Mouse (Mus musculus) skeletal muscle tissue, adult 2 months (tissue): ENCODE measurements around the gene Mn1.

Source experiments
- DNase-seq: peaks from one replicate; pipeline ENCODE4 v3.0.0-alpha.2; 2012; ENCODE audit warnings: low read depth, low spot score

Gene Mn1

DNA sequence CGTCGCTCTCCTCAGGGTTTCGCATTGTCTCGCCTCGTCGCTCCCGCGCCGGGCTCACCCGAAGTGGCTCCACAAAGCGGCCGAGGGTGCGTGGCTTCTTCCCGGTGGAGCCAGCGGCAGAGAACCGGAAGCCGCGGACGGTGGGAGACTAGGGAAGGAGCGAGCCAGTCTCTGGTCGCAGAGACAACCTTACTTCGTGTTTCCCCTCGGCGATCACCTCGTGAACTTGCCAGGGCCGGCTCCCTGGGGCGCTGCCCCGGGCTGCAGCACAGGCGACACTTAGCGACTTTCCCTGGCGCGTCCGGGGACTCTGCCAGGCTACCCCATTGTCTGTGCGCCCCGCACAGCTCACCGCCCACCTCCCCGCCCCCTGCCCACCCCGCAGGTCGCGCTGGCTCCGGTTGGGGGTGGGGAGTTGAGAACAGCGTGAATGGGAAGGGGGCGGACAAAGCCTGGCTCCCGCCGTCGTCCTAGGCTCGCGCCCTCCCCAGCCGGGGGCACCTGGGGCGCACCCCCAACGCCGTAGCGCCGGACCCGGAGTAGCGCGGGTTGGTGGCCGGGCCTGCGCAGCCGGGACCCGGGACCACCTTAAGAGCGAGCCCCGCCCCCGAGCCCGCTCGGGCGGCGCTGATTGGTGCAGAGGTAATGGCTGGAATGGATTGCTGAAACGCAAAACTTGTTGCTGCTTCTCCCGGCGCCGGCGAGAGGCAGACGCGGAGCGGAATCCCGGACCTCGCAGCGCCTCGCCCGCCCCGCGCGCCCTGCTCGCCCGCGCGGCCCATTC is at the start of gene Mn1:
TSS of gene Mn1 (plus strand) at position 772 of the 784 bp plus-strand sequence.
- DNase-seq: peak; percentile 93

DNA sequence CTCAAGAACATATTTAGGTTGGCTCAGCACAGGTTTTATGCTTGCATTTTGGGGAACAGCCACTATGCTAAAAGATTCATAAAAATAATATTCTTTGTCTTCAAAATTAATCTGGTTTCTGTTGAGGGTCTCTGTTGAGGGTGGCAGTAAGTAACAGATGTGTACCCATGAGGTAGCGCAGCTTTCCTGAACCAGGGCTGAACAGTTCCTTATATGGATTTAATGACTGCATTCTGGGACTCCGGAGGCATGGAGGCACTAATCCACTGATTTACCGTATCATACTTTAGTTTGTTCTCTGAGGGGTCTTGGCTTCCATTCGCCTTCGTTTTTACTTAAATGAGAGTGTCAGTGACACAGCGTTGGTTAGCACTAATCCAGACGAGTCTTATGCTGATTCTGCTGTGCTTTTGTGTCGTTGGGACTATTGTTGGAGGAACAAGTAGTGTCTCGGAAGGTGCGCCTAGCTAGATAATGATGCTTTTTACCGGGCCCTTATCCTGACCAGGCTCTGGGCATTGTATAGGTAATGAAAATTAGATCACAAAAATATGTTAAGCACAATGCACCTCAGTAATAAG is 49.1 kb upstream of the Mn1 start:
- no peak for DNase-seq

DNA sequence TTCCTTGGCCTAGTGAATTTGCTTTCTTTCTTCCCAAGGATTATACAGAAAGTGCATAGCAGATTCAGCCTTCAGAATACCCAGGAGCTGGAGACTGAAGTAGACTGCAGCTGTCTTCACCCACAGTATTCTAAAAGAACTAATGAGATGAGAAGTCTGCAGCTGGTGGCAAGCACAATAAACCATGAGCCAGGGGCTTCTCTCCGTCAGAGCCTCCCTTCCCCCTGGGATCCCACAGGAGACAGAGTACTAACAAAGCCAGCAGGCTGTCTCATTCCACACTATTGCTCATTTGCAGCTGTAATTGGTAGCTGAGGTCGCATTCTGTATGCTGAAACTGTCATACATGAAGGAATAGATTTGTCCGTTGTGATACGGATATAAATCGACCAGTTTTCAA is 48.6 kb upstream of the Mn1 start:
- no peak for DNase-seq

DNA sequence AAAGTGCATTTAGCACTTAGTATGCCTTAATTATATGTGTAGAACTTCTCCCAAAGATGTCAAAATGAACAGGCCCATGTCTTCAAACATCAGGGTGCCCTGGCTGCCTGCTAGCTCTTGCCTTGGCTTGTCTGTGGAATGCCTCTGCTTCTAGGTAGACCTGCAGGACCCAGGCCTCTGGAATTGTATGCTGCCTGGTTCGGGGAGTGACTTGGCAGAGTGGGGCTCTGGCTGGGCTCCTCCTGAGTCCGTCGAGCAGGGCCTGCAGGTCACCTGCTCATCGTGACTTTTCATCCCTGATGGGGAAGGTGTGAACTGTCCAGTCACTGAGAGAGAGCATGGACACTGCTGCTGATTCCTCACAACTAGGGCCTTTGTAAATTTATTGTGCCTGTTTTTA is 41.5 kb upstream of the Mn1 start:
- DNase-seq: no peak

DNA sequence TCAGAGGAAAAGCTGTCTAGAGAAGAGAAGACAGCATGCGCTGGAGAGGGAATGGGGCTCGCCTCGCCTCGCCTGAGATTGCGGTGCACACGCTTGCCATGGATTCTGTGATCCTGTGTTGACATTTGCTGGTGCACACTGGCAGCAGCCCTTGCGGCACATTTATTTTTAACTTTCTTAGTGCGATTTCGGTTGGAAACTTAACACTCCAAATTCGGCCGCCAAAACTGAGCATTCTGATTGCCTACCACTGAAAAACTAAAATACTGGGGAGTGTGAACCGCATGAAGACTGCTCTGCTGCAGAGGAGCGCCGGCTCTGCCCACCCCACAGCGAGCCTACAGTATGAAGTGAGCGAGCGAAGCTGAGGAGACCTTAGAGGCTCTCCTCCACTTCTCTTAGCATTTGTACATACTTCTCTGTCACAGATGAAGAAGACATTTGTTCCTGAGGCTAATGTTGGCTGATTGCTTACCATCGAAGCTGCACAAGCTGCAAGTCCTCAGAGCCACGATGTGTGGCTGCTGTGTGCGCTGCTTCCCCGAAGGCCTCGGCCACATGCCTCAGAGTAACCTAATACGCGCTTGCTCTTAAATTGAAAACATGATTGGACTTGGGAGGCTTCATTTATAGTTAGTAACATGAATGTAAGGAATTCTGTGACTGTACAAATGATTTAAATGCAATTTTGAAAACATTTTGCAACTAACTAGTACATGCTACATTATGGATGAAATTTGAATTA is 40.7 kb upstream of the Mn1 start:
- DNase-seq: no peak

DNA sequence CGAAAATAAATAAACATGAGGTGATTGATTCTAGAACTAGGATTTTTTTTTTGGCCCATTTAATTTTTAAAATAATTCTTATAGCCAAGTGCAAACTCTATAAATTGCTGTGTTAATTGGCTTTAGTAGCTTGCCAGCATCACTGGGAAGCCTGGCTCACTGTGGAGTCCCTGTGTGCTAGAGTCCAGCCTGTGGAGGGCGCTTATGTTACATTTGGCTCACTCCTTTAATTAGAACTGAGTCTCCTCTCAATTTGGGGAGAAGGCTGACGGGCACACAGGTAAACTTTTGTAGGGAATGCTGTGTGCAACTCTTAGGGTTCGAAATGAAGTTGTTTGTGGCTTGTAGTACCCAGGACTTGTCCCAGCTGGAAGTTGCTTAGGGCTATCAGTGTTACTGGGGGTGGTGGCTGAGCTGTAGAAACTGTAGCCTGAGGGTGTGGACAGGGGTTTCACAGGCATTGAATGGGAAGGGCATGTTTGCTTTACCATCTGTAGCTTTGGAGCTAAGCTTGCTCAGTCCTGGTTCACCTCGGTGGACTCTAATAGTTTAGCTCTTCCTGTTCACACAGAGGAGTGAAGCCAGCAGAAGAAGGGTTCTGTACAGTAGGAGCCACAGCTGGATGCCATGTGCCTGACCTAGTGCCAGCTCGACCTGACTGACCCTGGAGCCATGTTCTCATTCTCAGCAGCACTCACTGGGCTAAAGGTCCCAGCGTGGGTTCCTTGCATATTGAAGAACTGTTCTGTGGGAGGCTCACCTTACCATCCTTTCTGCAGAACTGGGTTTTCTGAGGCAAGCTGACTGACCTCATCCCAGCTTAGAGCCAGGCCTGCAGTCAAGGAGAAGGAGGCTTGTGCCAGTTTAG is 38.8 kb upstream of the Mn1 start:
- peak; percentile 57 for DNase-seq

DNA sequence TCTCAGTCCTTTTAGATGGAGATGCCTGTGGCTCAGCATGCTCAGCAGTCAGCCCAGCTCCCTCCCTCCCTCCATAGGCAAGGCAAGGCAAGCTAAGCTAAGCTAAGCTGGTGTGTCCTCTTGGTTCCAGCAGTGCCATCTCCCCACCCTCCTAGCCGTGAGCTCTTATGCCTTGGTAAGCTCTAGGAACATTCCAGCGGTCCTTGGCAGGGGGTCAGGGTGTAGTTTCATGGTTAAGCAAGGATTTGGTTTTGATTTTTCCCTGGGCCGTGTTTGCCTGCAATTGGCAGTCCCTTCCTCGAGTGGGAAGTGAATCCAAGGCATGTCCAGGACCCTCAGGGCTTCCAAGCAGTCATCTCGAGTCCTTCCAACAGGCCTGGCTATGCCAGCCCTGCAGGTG is 33.8 kb upstream of the Mn1 start:
- DNase-seq: no peak

DNA sequence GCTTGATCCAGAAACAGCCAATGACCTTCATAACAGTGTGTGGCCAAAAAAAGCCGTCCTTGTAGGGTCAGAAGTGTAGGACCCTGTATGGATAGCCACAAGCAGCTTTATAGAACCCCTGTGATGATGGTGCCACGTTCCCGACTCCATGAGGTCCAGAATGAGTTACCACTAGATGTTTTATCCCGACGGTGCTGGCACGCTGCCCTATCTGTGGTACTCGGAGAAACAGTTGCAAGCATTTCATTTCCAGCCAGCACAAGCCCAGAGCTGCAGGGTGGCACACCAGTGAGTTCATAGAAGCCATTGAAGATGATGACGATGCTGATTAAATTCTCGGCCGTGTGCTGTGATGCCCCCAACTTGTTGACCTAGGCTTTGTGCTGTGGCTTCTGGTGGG is 26.3 kb upstream of the Mn1 start:
- no peak for DNase-seq

DNA sequence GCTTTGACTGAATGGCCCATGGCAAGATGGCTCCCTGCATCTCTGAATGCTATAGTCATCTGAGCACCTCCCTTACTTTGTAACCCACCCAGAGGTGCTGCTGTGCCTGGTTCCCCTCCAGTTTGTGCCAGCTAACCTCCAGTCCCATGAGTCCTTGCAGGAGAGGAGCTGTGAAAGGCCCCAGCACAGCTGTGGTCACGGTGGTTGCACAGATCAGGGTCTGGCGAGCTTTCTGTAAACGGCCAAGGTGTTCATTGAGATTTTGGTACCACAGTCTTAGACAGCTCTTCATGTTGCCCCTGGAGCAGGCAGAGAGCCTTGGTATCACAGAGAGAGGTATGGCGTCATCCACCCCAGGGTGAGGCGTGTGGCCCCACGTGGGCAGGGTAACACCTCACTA is 25.7 kb upstream of the Mn1 start:
- DNase-seq: no peak

DNA sequence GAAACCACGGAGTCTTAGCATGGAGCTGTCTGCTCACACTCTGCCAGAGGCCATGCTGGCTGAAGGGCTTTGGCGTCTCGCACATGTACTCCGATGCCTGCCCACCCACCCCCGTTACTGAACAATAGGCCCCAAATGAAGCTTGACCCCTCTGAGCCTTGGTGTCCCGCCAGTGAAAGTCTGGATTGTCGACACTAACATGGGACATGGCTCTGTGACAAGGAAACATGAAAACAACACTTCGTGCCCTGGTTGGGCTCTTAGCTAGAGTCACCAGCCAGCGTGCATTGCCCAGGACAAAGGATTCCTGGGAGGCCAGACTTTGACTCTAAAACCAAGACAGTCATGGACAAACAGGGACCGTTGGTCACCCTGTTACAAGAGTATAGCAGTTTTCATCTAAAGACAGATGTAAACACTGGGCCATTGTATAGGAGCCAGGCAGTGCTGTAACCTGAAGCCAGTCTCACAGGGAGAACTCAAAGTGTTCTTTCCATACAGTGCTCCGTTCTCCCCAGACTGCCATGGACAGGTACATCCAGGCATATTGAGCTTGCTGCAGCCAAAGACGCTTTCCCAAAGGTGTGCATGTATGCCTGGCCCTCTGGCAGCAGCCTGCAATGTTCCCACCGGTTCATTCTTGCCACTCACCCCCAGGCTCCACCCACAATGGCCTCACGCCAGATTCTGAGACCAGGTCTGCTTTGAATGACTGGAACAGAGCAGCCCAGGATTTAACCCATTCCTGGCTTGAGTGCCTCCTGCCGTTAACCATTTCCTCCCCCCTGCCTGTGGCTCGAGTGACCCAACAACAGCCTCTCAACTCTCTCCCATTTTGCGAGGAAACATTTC is 23.6 kb upstream of the Mn1 start:
- DNase-seq: no peak

DNA sequence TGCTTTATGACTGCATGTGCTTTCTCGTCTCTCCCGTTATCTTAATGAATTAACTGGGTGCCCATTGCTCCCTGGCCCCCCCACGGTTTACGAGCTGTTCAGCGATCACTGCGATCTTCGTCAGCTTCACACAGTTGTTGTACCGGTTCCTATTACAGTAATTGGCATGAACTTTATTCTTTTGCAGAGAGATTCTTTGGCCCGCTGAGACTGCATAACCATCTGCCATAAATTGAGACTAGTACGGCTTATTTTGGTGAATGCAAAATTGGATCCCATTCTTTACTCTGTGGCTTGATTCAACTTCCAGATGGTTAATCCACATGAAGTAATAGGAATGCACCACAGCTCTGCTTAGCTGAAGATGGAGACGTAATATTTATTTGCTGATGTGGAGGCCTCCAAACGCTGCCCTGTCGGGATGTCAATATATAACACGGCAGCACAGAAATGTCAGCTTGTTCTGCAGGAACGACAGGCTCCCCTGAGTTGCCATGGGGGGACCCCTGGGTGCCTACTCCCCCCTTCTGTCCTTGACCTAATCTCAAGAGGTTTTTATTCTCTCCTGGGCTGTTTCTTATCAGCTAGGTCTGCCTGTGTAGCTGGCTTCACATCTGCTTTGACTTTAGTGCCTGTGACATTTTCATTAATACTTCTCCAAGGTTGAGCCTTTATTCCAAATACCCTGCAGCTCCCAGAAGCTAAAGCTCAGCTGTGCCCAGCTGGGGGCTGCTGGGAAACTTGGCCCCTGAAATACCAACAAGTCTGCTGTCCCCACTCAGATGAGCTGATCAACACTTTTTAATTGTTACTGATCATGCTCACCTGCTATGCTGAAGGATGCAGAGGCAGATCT is 22.7 kb upstream of the Mn1 start:
- DNase-seq: no peak

DNA sequence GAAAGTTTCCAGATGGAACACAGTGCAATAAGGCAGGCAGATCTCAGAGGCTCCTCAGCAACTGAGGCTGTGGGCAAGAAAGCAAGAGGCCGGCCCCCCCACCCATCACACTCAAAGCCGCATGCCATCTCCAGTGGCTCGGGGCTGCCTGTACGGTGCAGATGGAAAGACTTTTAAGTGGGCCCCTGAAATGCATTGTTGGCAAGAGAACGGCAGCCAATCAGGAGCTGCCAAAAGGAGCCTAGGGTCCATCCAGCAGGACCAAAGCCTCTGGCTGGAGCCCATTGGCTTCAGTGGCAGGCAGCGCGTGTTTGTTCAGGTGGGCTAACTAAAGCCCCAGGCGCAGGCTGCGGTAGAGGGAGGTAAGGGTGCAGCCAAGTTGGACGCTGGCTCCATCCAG is 21.4 kb upstream of the Mn1 start:
- DNase-seq: no peak

DNA sequence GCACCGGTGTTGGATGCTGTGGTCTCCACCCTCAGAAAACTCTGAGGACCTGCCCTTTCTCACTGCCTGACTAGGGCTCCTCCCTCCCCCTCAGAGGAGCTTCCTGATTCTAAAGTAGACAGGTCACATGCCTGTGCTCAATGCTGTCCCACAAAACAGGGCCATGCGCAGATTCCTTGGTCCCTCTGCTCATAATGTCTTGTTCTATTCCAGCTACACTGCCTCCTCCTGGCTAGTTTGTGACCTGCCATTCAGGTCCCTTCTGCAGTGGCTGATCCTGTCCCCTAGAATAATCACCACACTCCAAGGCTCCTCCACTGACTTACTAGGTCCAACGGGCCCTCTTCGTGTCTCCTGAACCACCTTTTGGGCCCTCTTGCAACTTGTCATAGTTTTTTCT is 21.0 kb upstream of the Mn1 start:
- DNase-seq: no peak

DNA sequence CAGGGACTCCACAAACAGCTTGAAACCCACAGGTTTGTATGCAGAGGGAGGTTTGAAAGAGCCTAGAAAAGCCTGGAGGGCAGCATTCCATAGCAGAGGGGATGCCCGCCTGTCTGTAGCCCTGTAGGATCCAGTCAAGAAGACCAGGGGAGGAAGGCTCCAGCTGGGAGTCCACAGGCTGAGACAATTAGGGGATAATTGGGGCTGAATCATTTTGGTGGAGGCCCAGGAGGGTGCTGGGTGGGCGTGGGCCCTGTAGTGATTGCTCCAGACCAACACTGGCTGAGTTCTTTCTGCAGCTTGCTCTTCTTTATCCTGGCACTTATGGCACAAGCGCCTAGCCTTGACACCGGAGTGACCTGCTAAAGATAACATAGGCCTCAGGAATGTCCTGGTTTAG is 18.7 kb upstream of the Mn1 start:
- DNase-seq: no peak

DNA sequence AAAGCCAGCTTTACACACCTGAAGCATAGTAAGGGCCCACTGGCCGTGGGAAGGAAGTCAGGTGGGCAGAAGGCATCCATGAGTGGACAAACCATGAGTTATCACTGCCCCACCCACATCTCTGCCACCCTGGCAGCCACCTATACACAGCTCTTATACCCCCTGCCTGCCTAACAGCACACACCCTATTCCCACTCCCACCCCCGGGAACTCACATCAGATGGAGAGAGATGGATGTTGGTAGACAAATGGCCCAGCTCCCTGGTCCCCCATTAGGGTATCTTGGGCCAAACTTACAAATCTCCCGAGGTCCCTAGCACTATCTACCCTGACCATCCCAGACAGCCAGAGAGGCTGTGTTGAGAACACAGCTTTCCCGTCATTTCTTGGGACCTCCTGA is 17.9 kb upstream of the Mn1 start:
- DNase-seq: no peak

DNA sequence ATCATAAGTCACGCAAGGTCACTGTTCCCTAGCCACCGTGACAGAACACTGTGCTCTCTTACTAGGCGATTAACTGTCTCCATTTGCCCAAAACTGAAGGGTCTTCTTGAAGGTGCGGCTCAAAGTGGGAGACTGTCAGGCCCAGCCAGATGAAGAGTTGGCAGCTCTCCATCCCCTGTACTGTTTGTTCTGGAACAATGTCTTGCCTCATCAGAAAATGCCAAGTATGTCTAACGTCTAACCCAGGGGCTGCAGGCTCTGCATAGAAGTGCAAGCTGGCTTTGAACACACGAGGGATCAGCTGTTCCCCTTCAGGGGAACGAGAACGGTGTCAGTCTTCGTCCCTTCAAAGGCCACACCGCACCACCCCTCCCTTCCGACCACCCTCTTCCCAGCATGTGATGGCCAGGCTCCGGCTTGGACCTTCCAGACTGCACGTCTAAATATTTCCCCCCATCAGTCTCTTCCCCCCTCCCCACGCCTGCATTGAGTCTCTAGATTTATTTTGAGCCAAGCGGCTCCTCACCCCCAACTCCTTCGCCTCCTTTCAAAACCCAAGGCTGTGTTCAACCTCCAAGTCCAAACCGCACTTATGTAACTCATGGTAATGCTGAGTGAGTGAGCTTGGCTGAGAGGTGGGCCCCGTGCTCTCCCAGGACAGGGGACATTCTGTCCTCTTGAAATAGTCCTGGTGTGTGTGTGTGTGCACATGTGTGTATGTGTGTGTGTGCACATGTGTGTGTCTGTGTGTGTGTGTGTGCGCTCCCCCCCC is 15.1 kb upstream of the Mn1 start:
- DNase-seq: peak; percentile 70

DNA sequence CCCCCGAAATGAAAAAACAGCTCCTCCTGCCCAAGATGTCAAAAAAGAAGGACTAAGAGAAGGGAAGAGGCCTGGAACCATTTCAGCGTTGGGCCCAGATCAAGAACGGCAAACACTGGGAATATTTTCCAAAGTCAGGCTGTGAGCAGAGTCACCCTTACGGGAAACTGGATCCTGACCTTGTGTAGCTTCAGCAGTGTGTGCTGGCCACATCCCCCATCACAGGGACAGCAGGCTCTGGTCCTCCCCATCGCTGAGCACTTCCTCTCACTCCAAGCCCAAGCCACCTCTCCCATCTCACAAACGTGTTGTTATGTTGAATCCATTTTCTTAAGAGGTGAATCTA is 14.5 kb upstream of the Mn1 start:
- peak; percentile 60 for DNase-seq

DNA sequence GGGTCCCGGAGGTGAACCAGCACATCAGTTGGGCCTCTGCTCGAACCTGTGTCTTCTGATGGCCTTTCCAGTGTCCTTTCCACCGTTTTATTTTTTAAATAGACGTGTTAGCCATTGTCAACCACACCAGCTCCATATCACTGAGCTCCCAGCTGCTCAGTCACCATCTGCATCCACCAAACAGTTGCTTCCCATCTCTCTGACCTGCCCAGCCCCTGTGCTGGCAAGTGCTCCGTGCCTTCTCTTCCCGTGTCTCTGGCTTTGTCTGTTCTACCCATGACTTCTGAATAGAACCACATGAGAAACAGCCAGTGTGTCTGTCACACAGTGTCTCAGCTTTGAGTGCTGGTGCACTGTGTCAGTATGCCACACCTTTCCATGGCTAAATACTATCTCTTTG is 12.4 kb upstream of the Mn1 start:
- no peak for DNase-seq

DNA sequence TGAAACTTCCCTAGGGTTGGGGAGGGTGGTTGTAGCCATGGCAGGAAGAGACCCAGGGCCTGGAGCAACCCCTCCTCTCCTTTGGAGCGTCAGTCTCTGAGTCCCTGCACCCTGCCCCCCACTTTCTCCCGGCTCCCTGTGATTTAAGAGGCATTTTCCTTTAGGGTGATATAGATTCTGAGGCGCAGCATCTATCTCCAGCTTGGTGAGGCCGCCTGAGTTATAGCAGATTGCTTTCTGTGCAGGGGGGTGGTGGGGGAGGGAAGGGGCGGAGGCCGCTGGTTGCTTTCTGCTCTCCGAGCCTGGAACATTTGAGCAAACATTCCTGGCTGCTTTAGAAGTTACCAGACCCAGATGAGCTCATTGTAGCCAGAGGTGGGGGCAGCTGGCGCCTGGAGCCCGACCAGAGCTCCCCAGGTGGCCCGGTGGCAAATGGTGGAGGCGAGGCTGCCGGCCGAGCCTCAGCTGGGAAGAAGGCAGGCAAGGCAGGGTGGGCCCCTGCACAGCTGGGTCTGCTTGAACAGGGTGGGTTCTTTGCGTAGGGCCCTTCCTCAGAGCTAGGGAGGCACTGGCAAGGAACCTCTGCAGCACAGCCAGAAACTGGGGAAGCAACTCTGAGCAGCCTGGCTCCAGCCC is 8.6 kb upstream of the Mn1 start:
- peak; percentile 65 for DNase-seq
